In the genomic region with DNA sequence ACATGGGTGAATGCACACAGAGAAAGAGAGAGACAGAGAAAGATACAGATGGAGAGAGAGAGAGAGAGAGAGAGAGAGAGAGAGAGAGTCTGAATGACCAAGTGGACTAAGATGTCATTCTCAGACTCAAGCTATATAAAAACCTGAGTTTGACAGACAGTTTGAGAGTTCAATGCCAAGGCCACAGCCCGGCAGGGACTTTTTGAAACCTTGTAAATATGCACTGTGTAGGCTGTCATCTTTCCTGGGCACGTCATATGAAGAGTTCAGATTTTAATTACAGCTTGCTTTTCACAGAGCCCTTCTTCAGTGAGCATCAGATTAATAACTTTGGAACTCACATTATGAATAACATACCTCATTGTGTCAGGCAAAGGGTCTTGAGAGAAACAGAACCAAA, we compare ENCODE assay signal across 18 mouse cellular contexts.
"Had no signal": no experiment of that assay in that cellular context is flagged by ENCODE, and none has a peak within 500 bp of the region (broad histone marks: within the 10 kb centered on the region; RNA-seq: fewer than 3 reads in every experiment).

No protein-coding gene starts in this region.

- ATAC-seq: liver, postnatal 0 days; lung, postnatal 0 days; midbrain, embryonic 16.5 days had no signal

- H3K27me3 ChIP-seq: lung, embryonic 15.5 days; megakaryocyte, embryonic 14.5 days; midbrain, embryonic 12.5 days; neural tube, embryonic 12.5 days; stomach, embryonic 15.5 days had no signal

- H3K9ac ChIP-seq: liver, postnatal 0 days; lung, embryonic 15.5 days; midbrain, embryonic 12.5 days; neural tube, embryonic 12.5 days; stomach, embryonic 15.5 days had no signal

- H3K9me3 ChIP-seq: lung, embryonic 15.5 days; megakaryocyte, embryonic 14.5 days; midbrain, embryonic 12.5 days; neural tube, embryonic 12.5 days; stomach, embryonic 15.5 days had no signal

- H3K36me3 ChIP-seq: lung, embryonic 15.5 days; midbrain, embryonic 12.5 days; neural tube, embryonic 12.5 days; stomach, embryonic 15.5 days had no signal

- H3K27ac ChIP-seq: lung, embryonic 15.5 days; macrophage; midbrain, embryonic 12.5 days; neural tube, embryonic 12.5 days; stomach, embryonic 15.5 days; stomach, postnatal 0 days had no signal

- H3K4me3 ChIP-seq: lung, embryonic 15.5 days; megakaryocyte, embryonic 14.5 days; midbrain, embryonic 12.5 days; neural tube, embryonic 12.5 days; stomach, embryonic 15.5 days had no signal

- H3K4me2 ChIP-seq: lung, embryonic 15.5 days; midbrain, embryonic 12.5 days; neural tube, embryonic 12.5 days; stomach, embryonic 15.5 days had no signal

- DNase-seq: liver, postnatal 0 days; lung, adult 2 months; lung, postnatal 14 days; lung, postnatal 36 days; midbrain, embryonic 14.5 days; right cerebral cortex, postnatal 14 days; thymus, adult 2 months; thymus, postnatal 25 days; thymus, postnatal 4 days had no signal

- H3K4me1 ChIP-seq: lung, embryonic 15.5 days; midbrain, embryonic 12.5 days; neural tube, embryonic 12.5 days; stomach, embryonic 15.5 days had no signal
